Mouse (Mus musculus) heart, adult 2 months (tissue): ENCODE data around the gene Kazn.

Experiments used
- CTCF ChIP-seq: fragments of 200-600 bp; IDR thresholded peaks from 2 replicates; pipeline ENCODE4 v1.8.1; 2022; ENCODE audit warnings: antibody characterized with exemption, mild to moderate bottlenecking, moderate library complexity
- EP300 ChIP-seq: fragments of 200-500 bp; IDR thresholded peaks from 2 replicates; pipeline ENCODE4 v1.6.1; 2011; ENCODE audit warnings: low read depth, low read length, control low read depth; ENCODE audit not compliant: insufficient read depth
- POLR2A ChIP-seq: fragments of 200-500 bp; IDR thresholded peaks from 2 replicates; pipeline ENCODE4 v1.6.1; 2011; ENCODE audit warnings: mild to moderate bottlenecking, low read depth, low read length, control low read depth; ENCODE audit not compliant: insufficient read depth

DNA sequence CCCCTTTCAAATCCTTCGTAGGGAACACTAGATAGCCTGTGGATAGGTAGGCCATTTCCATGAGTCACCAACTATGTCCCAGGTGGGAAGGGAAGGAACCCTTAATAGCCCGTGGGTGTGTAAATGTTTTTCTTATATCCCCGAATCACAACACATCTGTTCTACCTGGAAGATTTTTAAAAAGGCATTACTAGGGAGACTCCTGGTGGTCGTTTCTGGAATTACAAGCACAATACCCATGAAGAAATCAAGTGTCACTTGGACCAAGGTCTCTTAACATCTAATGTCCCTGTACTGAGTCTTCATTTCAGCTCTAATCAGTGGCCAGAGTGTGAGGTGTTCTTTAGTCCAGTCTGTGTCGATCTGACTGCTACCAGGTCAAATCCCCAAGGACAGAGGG, 95.1 kb downstream of the Kazn start:
- peak; percentile 95 for TF ChIP-seq CTCF
- TF ChIP-seq POLR2A: no peak
- no peak for TF ChIP-seq EP300
